Mouse (Mus musculus): Measurements from ENCODE around the gene Usb1. TPM values are rescaled to one million over a fixed set of nuclear protein-coding genes. Genes with fewer than 3 reads are reported as not detected.

Usb1 gene
- polyA plus RNA-seq, 1 experiment from 2014 or later, result 43.0 TPM

Other genes with a start within 250 kb of the Usb1 start
- 7.3 and 10.1 TPM in 2 replicates for gene Kifc3, start 129.5 kb upstream of the Usb1 start, polyA plus RNA-seq (2014; fragmentation: Nextera tagmentation; extraction: Ambion mirVana)
- not detected in 2 replicates for gene Cngb1, start 25.7 kb upstream of the Usb1 start, polyA plus RNA-seq (2014; fragmentation: Nextera tagmentation; extraction: Ambion mirVana)
- gene Tepp, start 21.7 kb upstream of the Usb1 start, polyA plus RNA-seq (2014; fragmentation: Nextera tagmentation; extraction: Ambion mirVana), result 0.27 TPM in 1 of 2 replicates, not detected in the other
- 7.7 and 8.6 TPM in 2 replicates for gene Zfp319, start 334 bp upstream of the Usb1 start, polyA plus RNA-seq (2014; fragmentation: Nextera tagmentation; extraction: Ambion mirVana)
- gene Mmp15, start 20.0 kb downstream of the Usb1 start, polyA plus RNA-seq (2014; fragmentation: Nextera tagmentation; extraction: Ambion mirVana), result 9.6 and 11.0 TPM in 2 replicates
- gene Cfap20, start 102.6 kb downstream of the Usb1 start, polyA plus RNA-seq (2014; fragmentation: Nextera tagmentation; extraction: Ambion mirVana), result 142 and 143 TPM in 2 replicates
- 17.5 and 19.4 TPM in 2 replicates for gene Csnk2a2, start 157.8 kb downstream of the Usb1 start, polyA plus RNA-seq (2014; fragmentation: Nextera tagmentation; extraction: Ambion mirVana)
- gene Ccdc113, start 201.8 kb downstream of the Usb1 start, polyA plus RNA-seq (2014; fragmentation: Nextera tagmentation; extraction: Ambion mirVana), result not detected in 2 replicates
- gene Prss54, start 244.1 kb downstream of the Usb1 start, polyA plus RNA-seq (2014; fragmentation: Nextera tagmentation; extraction: Ambion mirVana), result not detected in 2 replicates

Measured in limb, embryonic 11.5 days (tissue).